Comparison of ENCODE assay signal across 27 mouse cellular contexts in the genomic region with DNA sequence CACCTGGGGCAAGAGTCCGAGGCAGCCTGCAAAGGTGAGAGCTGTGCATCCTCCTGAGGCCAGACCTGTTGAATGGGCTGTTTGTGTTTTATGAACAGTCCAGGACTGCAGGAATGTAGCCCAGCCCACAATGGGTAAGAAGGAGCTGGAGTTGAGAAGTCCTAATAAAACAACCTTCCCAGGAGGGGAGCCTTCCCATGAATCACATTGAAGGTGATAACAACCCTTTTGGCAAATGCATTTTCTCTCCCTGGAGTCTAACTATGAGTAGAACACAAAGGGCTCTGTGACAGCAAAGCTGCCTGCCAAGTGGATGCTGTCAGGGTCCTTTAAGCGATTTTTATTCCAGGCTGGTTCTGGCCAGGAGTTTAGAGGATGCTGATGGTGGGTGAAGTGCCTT.
"Had no signal": no experiment of that assay in that cellular context is flagged by ENCODE, and none has a peak within 500 bp of the region (broad histone marks: within the 10 kb centered on the region; RNA-seq: fewer than 3 reads in every experiment).

No protein-coding gene starts in this region.

- H3K4me3 ChIP-seq: gastrocnemius, adult 2 months; heart, embryonic 10.5 days; heart, embryonic 12.5 days; hindbrain, embryonic 10.5 days; hindbrain, embryonic 12.5 days; hindbrain, embryonic 15.5 days; limb, embryonic 13.5 days; liver, embryonic 13.5 days; liver, embryonic 15.5 days had no signal

- H3K9ac ChIP-seq: heart, embryonic 12.5 days; hindbrain, embryonic 12.5 days; hindbrain, embryonic 15.5 days; limb, embryonic 13.5 days; liver, embryonic 13.5 days; liver, embryonic 15.5 days had no signal

- H3K27ac ChIP-seq: gastrocnemius, adult 2 months; heart, embryonic 10.5 days; hindbrain, embryonic 10.5 days; hindbrain, embryonic 12.5 days; hindbrain, embryonic 15.5 days; hindbrain, postnatal 0 days; kidney, postnatal 0 days; limb, embryonic 13.5 days; liver, embryonic 13.5 days; liver, embryonic 15.5 days had no signal

- H3K27me3 ChIP-seq: heart, embryonic 12.5 days; hindbrain, embryonic 12.5 days; hindbrain, embryonic 15.5 days had no signal

- DNase-seq: gastrocnemius, adult 2 months; gastrocnemius, postnatal 10 days; gastrocnemius, postnatal 25 days; heart, adult 18-20 months; heart, postnatal 10 days; heart, postnatal 4 days; kidney, adult 11 months; kidney, adult 2 months; kidney, adult 9 months; kidney, postnatal 14 days; kidney, postnatal 36 days; layer of hippocampus, adult 9-11 months; layer of hippocampus, postnatal 36 days; left cerebral cortex, postnatal 4 days; liver; liver, embryonic 13.5 days had no signal

- H3K4me1 ChIP-seq: hindbrain, embryonic 12.5 days; hindbrain, embryonic 15.5 days had no signal

- H3K4me2 ChIP-seq: heart, embryonic 12.5 days; hindbrain, embryonic 12.5 days; hindbrain, embryonic 15.5 days; limb, embryonic 13.5 days; liver, embryonic 11.5 days; liver, embryonic 13.5 days; liver, embryonic 15.5 days had no signal

- ATAC-seq: hindbrain, postnatal 0 days; intestine, embryonic 16.5 days had no signal

- H3K9me3 ChIP-seq: heart, embryonic 10.5 days; heart, embryonic 12.5 days; hindbrain, embryonic 10.5 days; hindbrain, embryonic 12.5 days; hindbrain, embryonic 15.5 days; limb, embryonic 13.5 days; liver, embryonic 13.5 days; liver, embryonic 15.5 days had no signal

- H3K36me3 ChIP-seq: heart, embryonic 10.5 days; heart, embryonic 12.5 days; hindbrain, embryonic 10.5 days; hindbrain, embryonic 12.5 days; hindbrain, embryonic 15.5 days; limb, embryonic 13.5 days; liver, embryonic 13.5 days; liver, embryonic 15.5 days had no signal
